Mouse (Mus musculus): Measurements from ENCODE around the gene Kcnq1.

GRCm38 (mm10) chr7:143464811-143465560, 358.8 kb downstream of the Kcnq1 start:
- TF ChIP-seq CTCF (IDR thresholded peaks at IDR 0.05; ENCODE audit: extremely low read depth, insufficient read length, insufficient replicate concordance, low read depth, low read length) (no peak), POLR2A (IDR thresholded peaks at IDR 0.05; ENCODE audit: low read depth, low read length) (no peak)
